Mouse (Mus musculus): ENCODE results near the gene Nfia. TPM values are rescaled to one million over a fixed set of nuclear protein-coding genes. Genes with fewer than 3 reads are reported as not detected.

Gene Nfia
- polyA plus RNA-seq, 1 experiment from 2014 or later = 45.4 TPM

DNA sequence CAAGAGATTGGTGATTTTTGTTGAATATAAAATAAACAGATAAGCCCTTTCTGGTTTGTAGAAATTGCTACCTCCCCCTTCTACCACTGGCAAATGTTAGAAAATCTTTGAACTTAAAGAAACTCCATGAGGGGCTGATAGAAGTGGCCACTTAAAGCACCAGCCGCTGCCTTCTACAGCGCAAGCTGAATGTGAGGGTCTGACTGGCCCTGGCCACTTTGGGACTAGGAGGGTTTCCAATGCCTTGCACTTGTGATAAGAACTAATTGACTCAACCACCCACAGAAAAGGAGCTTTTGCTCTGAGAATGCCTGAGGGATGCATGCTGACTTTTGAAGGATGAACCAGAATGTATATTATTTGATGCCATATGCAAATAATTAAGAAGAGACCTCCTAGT, 171.8 kb downstream of the Nfia start:
- WGBS = 87% methylated on average over 2 of the region's 2 CpGs
- Histone ChIP-seq H3K27me3 (ENCODE audit: control insufficient read depth, insufficient read depth, low read length) (no peaks in the 10 kb centered on the region), H3K4me1 (replicated peaks; ENCODE audit: control insufficient read depth, insufficient read depth, low read length) (peaks cover 11% of the 10 kb centered on the region), H3K27ac (ENCODE audit: low read depth, low read length) (no peak overlapping the region), H3K9me3 (ENCODE audit: control insufficient read depth, low read length) (no peaks in the 10 kb centered on the region), H3K9ac (ENCODE audit: low read length) (no peak overlapping the region), H3K4me2 (ENCODE audit: low read depth, low read length, severe bottlenecking) (no peak overlapping the region), H3K36me3 (ENCODE audit: control insufficient read depth, insufficient read depth, low read length) (no peaks in the 10 kb centered on the region), H3K4me3 (ENCODE audit: low read depth, low read length) (no peak overlapping the region)
- no peak for ATAC-seq (replicated peaks; ENCODE audit: low FRiP score)
- DNase-seq (ENCODE audit: low spot score) = no peak

DNA sequence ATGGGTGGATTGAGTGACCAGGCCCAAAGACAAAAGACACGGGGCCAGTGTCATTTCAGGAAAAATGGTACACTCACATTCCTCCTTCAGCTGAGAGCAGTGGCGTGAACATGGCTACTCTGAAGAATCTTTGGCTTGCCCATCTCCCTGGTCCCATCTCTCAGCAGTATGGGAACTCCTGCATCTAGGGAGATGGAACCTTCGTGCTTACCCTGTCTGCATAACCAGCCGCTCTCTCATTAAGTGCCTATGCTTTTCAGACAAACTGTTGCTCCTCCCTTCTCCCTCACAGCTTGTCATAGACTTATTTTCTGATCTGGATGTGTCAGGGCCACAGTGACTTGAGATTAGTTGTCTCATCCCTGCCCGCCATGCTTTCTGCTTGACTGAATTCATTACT, 174.9 kb downstream of the Nfia start:
- Histone ChIP-seq H3K4me1 (replicated peaks; ENCODE audit: control insufficient read depth, insufficient read depth, low read length) (peaks cover 11% of the 10 kb centered on the region), H3K9me3 (ENCODE audit: control insufficient read depth, low read length) (no peaks in the 10 kb centered on the region)
- WGBS = 60% methylated on average over 5 of the region's 5 CpGs

DNA sequence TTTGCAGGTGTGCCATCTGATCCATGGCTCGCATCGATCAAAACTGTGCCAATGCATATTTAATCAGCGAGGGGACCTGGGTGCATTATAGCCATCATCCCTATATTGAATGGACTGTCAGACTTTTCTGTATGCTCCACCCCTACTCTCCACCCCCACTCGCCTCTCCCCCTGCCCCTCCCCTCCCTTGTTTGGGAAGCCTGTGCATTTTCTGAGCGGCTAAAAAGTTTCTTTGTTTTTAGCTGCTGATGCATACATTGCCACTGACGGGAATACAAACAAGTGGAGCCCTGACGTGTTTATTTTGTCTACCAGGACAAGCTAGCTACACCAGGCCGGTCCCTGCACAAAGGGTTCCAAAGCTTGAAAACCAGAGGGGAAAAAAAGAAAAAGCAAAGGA, 175.7 kb downstream of the Nfia start:
- ATAC-seq (replicated peaks; ENCODE audit: low FRiP score) = peak; percentile 85
- H3K36me3 ChIP-seq (ENCODE audit: control insufficient read depth, insufficient read depth, low read length) = no peaks in the 10 kb centered on the region
- H3K27ac ChIP-seq (ENCODE audit: low read depth, low read length) = no peak overlapping the region

More for the DNA sequence above, 174.9 kb downstream of the Nfia start:
- Histone ChIP-seq H3K9ac (ENCODE audit: low read length) (no peak overlapping the region), H3K36me3 (ENCODE audit: control insufficient read depth, insufficient read depth, low read length) (no peaks in the 10 kb centered on the region), H3K4me2 (ENCODE audit: low read depth, low read length, severe bottlenecking) (no peak overlapping the region), H3K27ac (ENCODE audit: low read depth, low read length) (peak overlapping the region; percentile 19; the same call in 1 of the 2 replicates), H3K4me3 (ENCODE audit: low read depth, low read length) (no peak overlapping the region), H3K27me3 (ENCODE audit: control insufficient read depth, insufficient read depth, low read length) (no peaks in the 10 kb centered on the region)
- DNase-seq (ENCODE audit: low spot score) (no peak), ATAC-seq (replicated peaks; ENCODE audit: low FRiP score) (no peak; the same call in 1 of the 2 replicates)

GRCm38 (mm10) chr4:97950341-97951071, 178.0 kb downstream of the Nfia start:
- Histone ChIP-seq H3K27me3 (ENCODE audit: control insufficient read depth, insufficient read depth, low read length) (no peaks in the 10 kb centered on the region), H3K27ac (ENCODE audit: low read depth, low read length) (no peak overlapping the region), H3K4me2 (ENCODE audit: low read depth, low read length, severe bottlenecking) (no peak overlapping the region), H3K4me1 (replicated peaks; ENCODE audit: control insufficient read depth, insufficient read depth, low read length) (peaks cover 13% of the 10 kb centered on the region), H3K4me3 (ENCODE audit: low read depth, low read length) (no peak overlapping the region), H3K9me3 (ENCODE audit: control insufficient read depth, low read length) (no peaks in the 10 kb centered on the region), H3K36me3 (ENCODE audit: control insufficient read depth, insufficient read depth, low read length) (no peaks in the 10 kb centered on the region), H3K9ac (ENCODE audit: low read length) (no peak overlapping the region)
- ATAC-seq (replicated peaks; ENCODE audit: low FRiP score) = no peak
- WGBS = 92% methylated on average over 10 of the region's 10 CpGs
- no peak for DNase-seq (ENCODE audit: low spot score)

More for the DNA sequence above, 175.7 kb downstream of the Nfia start:
- Histone ChIP-seq H3K27me3 (ENCODE audit: control insufficient read depth, insufficient read depth, low read length) (no peaks in the 10 kb centered on the region), H3K9ac (ENCODE audit: low read length) (no peak overlapping the region), H3K4me3 (ENCODE audit: low read depth, low read length) (no peak overlapping the region), H3K9me3 (ENCODE audit: control insufficient read depth, low read length) (no peaks in the 10 kb centered on the region), H3K4me1 (replicated peaks; ENCODE audit: control insufficient read depth, insufficient read depth, low read length) (peaks cover 13% of the 10 kb centered on the region), H3K4me2 (ENCODE audit: low read depth, low read length, severe bottlenecking) (no peak overlapping the region)
- DNase-seq (ENCODE audit: low spot score) = peak; percentile 74
- 14% methylated on average over 8 of the region's 8 CpGs for WGBS

GRCm38 (mm10) chr4:97953886-97954285, 181.4 kb downstream of the Nfia start:
- ATAC-seq (replicated peaks; ENCODE audit: low FRiP score) = no peak
- Histone ChIP-seq H3K27ac (ENCODE audit: low read depth, low read length) (no peak overlapping the region), H3K9ac (ENCODE audit: low read length) (no peak overlapping the region), H3K27me3 (ENCODE audit: control insufficient read depth, insufficient read depth, low read length) (no peaks in the 10 kb centered on the region), H3K9me3 (ENCODE audit: control insufficient read depth, low read length) (no peaks in the 10 kb centered on the region), H3K4me1 (replicated peaks; ENCODE audit: control insufficient read depth, insufficient read depth, low read length) (0 out of 2 replicates have a peak, but pooled peaks cover 3% of the 10 kb centered on the region), H3K4me2 (ENCODE audit: low read depth, low read length, severe bottlenecking) (no peak overlapping the region), H3K4me3 (ENCODE audit: low read depth, low read length) (no peak overlapping the region), H3K36me3 (ENCODE audit: control insufficient read depth, insufficient read depth, low read length) (no peaks in the 10 kb centered on the region)
- 70% methylated on average over 11 of the region's 11 CpGs for WGBS
- DNase-seq (ENCODE audit: low spot score) = no peak

DNA sequence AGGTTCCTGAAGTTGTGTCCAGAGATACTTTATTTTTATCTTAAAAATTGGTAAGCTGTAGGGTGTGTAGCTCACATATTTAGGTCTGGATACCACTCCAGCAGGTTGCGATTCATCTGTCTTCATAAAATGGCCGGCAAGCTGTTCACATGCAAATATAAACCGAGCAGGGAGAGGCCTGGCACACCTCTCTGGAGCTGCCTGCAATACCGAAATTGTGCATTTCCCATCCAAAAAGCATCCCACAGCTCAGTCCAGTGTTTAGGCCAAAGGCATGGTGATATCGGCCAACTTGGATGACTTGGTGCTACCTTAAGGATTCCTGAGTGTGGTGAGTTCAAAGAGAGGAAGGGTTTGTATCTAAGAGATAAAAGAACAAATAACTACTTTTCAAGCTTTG, 185.6 kb downstream of the Nfia start:
- ATAC-seq (replicated peaks; ENCODE audit: low FRiP score) = no peak
- no peaks in the 10 kb centered on the region; the same call in 1 of the 2 replicates for H3K36me3 ChIP-seq (ENCODE audit: control insufficient read depth, insufficient read depth, low read length)
- H3K4me1 ChIP-seq (replicated peaks; ENCODE audit: control insufficient read depth, insufficient read depth, low read length) = no peaks in the 10 kb centered on the region
- H3K27ac ChIP-seq (ENCODE audit: low read depth, low read length) = no peak overlapping the region
- no peak overlapping the region for H3K4me2 ChIP-seq (ENCODE audit: low read depth, low read length, severe bottlenecking)
- no peak for DNase-seq (ENCODE audit: low spot score)
- WGBS = 90% methylated on average over 5 of the region's 5 CpGs
- no peak overlapping the region for H3K9ac ChIP-seq (ENCODE audit: low read length)
- no peaks in the 10 kb centered on the region for H3K27me3 ChIP-seq (ENCODE audit: control insufficient read depth, insufficient read depth, low read length)
- no peaks in the 10 kb centered on the region for H3K9me3 ChIP-seq (ENCODE audit: control insufficient read depth, low read length)
- no peak overlapping the region for H3K4me3 ChIP-seq (ENCODE audit: low read depth, low read length)

DNA sequence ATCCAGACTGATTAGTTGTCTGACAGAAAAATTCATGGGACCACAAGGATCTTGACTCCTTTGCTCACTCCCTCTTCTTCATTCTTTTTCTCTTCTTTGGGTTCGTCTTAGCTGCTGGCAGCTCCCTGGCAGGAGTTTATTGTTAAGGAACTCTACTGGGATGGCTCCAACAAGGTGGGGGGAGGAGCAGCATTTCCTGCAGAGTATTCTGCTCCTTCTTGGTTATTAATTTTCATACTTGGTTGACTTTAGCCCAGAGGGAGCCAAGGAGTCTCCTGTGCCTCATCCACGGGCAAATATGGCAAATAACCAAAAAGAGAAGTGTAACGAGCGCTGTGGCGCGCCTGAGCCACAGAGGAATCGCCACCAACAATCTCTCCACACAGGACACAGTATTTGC, 190.3 kb downstream of the Nfia start:
- H3K9ac ChIP-seq (ENCODE audit: low read length) = no peak overlapping the region
- no peak for ATAC-seq (replicated peaks; ENCODE audit: low FRiP score)

GRCm38 (mm10) chr4:97963951-97964350, 191.4 kb downstream of the Nfia start:
- no peak overlapping the region for H3K4me2 ChIP-seq (ENCODE audit: low read depth, low read length, severe bottlenecking)
- no peaks in the 10 kb centered on the region for H3K9me3 ChIP-seq (ENCODE audit: control insufficient read depth, low read length)
- H3K4me1 ChIP-seq (replicated peaks; ENCODE audit: control insufficient read depth, insufficient read depth, low read length) = no peaks in the 10 kb centered on the region
- H3K27ac ChIP-seq (ENCODE audit: low read depth, low read length) = no peak overlapping the region
- ATAC-seq (replicated peaks; ENCODE audit: low FRiP score) (no peak), DNase-seq (ENCODE audit: low spot score) (no peak)
- H3K27me3 ChIP-seq (ENCODE audit: control insufficient read depth, insufficient read depth, low read length) = no peaks in the 10 kb centered on the region
- WGBS = 80% methylated on average over 1 of the region's 1 CpGs
- no peaks in the 10 kb centered on the region; the same call in 1 of the 2 replicates for H3K36me3 ChIP-seq (ENCODE audit: control insufficient read depth, insufficient read depth, low read length)
- no peak overlapping the region for H3K9ac ChIP-seq (ENCODE audit: low read length)
- no peak overlapping the region for H3K4me3 ChIP-seq (ENCODE audit: low read depth, low read length)

More for the DNA sequence above, 190.3 kb downstream of the Nfia start:
- H3K4me1 ChIP-seq (replicated peaks; ENCODE audit: control insufficient read depth, insufficient read depth, low read length) = no peaks in the 10 kb centered on the region
- WGBS = 78% methylated on average over 7 of the region's 7 CpGs
- H3K4me3 ChIP-seq (ENCODE audit: low read depth, low read length) = no peak overlapping the region
- H3K4me2 ChIP-seq (ENCODE audit: low read depth, low read length, severe bottlenecking) = no peak overlapping the region
- no peaks in the 10 kb centered on the region; the same call in 1 of the 2 replicates for H3K36me3 ChIP-seq (ENCODE audit: control insufficient read depth, insufficient read depth, low read length)
- no peak for DNase-seq (ENCODE audit: low spot score)
- H3K27me3 ChIP-seq (ENCODE audit: control insufficient read depth, insufficient read depth, low read length) = no peaks in the 10 kb centered on the region
- no peak overlapping the region for H3K27ac ChIP-seq (ENCODE audit: low read depth, low read length)
- no peaks in the 10 kb centered on the region for H3K9me3 ChIP-seq (ENCODE audit: control insufficient read depth, low read length)
